Mouse (Mus musculus) bone marrow, adult 2 months (tissue): Measurements from ENCODE around the gene Fam104a.

Source experiments
- CTCF ChIP-seq: fragments of 200-500 bp; IDR thresholded peaks from 2 replicates; pipeline ENCODE4 v1.5.1; 2011; ENCODE audit warnings: low read length, control low read depth; ENCODE audit not compliant: control insufficient read depth, insufficient read depth
- POLR2A ChIP-seq: fragments of 200-500 bp; IDR thresholded peaks from 2 replicates; pipeline ENCODE4 v1.6.1; 2011; ENCODE audit warnings: low read depth, mild to moderate bottlenecking, control low read depth, low read length, borderline replicate concordance; ENCODE audit not compliant: control insufficient read depth

- no peak for TF ChIP-seq CTCF
- TF ChIP-seq POLR2A: no peak
Measured at GRCm38 (mm10) chr11:113683627-113683956, 363 bp downstream of the Fam104a start.
